Mouse (Mus musculus): ENCODE data around the gene Tcf7l1. TPM values are rescaled to one million over a fixed set of nuclear protein-coding genes. Genes with fewer than 3 reads are reported as not detected.

Gene Tcf7l1
- polyA plus RNA-seq, 1 experiment from 2014 or later, result 23.8 TPM

DNA sequence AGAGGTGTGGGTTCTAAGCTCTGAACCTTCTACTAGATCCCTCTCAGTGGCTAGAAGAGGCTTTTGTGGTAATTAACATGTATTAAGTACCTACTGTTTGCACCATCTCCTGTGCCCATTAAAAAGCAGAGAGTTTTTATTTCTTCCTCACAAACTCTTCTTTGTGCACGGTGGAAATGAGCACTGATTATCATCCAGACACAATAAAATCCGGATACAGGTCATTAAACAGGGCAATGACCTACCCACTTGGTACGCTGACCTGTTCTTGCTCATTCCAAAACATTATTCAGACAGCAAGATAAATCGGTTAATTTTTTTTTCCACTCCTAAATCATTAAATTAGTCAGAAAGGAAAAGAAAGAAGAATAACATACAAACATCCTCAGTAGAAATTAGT lies 106.8 kb downstream of the Tcf7l1 start:
- 7% methylated on average over 4 of the region's 4 CpGs for WGBS
- no peaks in the 10 kb centered on the region for H3K9me3 ChIP-seq (replicated peaks; ENCODE audit: low read length)
- no peaks in the 10 kb centered on the region for H3K36me3 ChIP-seq (ENCODE audit: insufficient read depth, low read length)
- H3K4me2 ChIP-seq (ENCODE audit: low read length), result no peak overlapping the region
- peak overlapping the region; percentile 57; the same call in 1 of the 2 replicates for H3K27ac ChIP-seq
- no peak overlapping the region for H3K9ac ChIP-seq (ENCODE audit: low read depth, low read length)
- H3K4me1 ChIP-seq (replicated peaks; ENCODE audit: insufficient read depth, low read length), result peaks cover 50% of the 10 kb centered on the region
- H3K4me3 ChIP-seq (replicated peaks; ENCODE audit: low read depth, low read length), result no peak overlapping the region
- DNase-seq (ENCODE audit: low spot score) (no peak), ATAC-seq (replicated peaks; ENCODE audit: low FRiP score, low read depth) (no peak)
- no peaks in the 10 kb centered on the region for H3K27me3 ChIP-seq (ENCODE audit: insufficient read depth, low read length)
- no peak for TF ChIP-seq CTCF (IDR thresholded peaks at IDR 0.05; ENCODE audit: low read depth)

DNA sequence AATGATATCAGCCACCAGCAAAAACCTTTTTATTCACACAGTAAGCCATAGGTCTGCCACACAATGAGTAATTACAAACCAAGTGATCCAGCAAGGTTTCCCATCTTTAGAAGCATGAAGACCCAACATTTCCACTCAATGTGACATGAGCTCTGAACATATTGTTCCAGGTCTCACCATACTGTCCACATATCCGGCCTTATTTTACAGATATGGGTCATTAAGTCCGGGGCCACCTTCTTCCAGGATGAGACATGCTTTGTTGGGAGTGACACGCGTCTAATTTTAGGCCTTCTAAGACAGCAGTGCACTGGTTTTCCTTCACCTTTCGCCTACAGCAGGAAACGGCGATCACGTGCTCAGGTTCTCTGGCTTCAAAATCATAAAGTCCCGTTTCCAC lies 108.1 kb downstream of the Tcf7l1 start:
- no peak overlapping the region for H3K9ac ChIP-seq (ENCODE audit: low read depth, low read length)
- DNase-seq (ENCODE audit: low spot score), result peak; percentile 53
- H3K4me2 ChIP-seq (ENCODE audit: low read length), result no peak overlapping the region
- ATAC-seq (replicated peaks; ENCODE audit: low FRiP score, low read depth), result no peak
- no peak for TF ChIP-seq CTCF (IDR thresholded peaks at IDR 0.05; ENCODE audit: low read depth)
- H3K27ac ChIP-seq, result no peak overlapping the region
- H3K4me1 ChIP-seq (replicated peaks; ENCODE audit: insufficient read depth, low read length), result peaks cover 52% of the 10 kb centered on the region
- 35% methylated on average over 9 of the region's 9 CpGs for WGBS
- no peaks in the 10 kb centered on the region for H3K36me3 ChIP-seq (ENCODE audit: insufficient read depth, low read length)
- no peaks in the 10 kb centered on the region for H3K9me3 ChIP-seq (replicated peaks; ENCODE audit: low read length)
- H3K4me3 ChIP-seq (replicated peaks; ENCODE audit: low read depth, low read length), result no peak overlapping the region
- H3K27me3 ChIP-seq (ENCODE audit: insufficient read depth, low read length), result no peaks in the 10 kb centered on the region

DNA sequence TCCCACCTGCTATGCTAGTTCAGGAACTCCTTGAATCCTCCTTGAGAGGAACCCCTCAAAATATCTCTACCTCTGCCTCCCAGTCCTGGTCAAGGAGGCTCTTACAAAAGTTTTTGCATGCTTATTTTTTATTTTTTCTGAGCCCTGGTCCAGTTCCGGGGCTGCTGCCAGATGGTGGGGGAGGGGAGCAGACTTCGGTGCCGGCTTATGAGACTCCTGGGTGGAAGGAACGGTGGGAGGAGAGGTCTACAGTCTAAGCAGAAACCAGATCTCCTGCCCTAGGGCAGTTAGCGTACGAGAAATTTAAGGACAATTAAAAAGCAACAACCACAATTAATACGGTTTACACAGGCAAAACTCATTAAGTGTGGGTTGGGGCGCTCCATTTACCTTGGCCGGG lies 110.4 kb downstream of the Tcf7l1 start:
- no peaks in the 10 kb centered on the region for H3K27me3 ChIP-seq (ENCODE audit: insufficient read depth, low read length)
- H3K4me1 ChIP-seq (replicated peaks; ENCODE audit: insufficient read depth, low read length), result peaks cover 51% of the 10 kb centered on the region
- DNase-seq (ENCODE audit: low spot score), result peak; percentile 79
- no peak for ATAC-seq (replicated peaks; ENCODE audit: low FRiP score, low read depth)
- H3K36me3 ChIP-seq (ENCODE audit: insufficient read depth, low read length), result no peaks in the 10 kb centered on the region
- 19% methylated on average over 9 of the region's 9 CpGs for WGBS
- no peak for TF ChIP-seq CTCF (IDR thresholded peaks at IDR 0.05; ENCODE audit: low read depth)
- H3K27ac ChIP-seq, result peak overlapping the region; percentile 86
- H3K9me3 ChIP-seq (replicated peaks; ENCODE audit: low read length), result no peaks in the 10 kb centered on the region
- no peak overlapping the region for H3K9ac ChIP-seq (ENCODE audit: low read depth, low read length)
- H3K4me3 ChIP-seq (replicated peaks; ENCODE audit: low read depth, low read length), result no peak overlapping the region
- peak overlapping the region; percentile 10; the same call in 1 of the 2 replicates for H3K4me2 ChIP-seq (ENCODE audit: low read length)

DNA sequence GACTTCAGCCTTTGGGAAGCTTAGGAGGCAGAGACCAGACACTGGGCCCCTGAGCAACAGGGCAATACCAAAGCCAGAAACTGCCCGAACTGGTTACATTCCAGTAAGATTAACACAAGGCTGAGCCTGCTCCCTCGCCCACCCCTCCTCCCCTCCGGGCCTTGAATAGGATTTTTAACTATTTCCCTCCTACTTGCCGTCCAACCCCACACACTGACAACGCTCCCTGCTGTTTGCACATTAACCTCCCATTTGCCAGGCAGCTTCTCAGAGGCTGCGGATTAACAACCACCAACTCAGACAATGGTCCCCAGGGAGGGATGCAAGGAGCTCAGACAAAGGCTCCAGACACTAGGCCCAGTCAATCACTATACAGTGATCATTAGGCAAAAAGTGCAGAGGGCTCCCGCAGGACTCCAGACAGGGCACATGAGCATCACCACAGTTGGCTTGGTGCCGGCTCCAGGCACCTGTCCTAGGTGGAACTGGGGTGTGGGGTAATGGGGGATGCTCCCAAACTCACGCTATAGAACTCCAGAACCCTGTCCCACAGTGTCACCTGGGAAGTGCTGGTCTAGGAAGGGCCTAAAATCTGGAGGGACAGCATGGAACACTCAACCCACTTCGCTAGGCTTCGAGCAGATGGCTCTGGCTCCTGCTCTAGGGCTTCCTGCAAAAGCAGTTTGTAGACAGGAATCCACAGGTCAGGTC lies 111.4 kb downstream of the Tcf7l1 start:
- Histone ChIP-seq H3K4me1 (replicated peaks; ENCODE audit: insufficient read depth, low read length) (peaks cover 50% of the 10 kb centered on the region), H3K4me2 (ENCODE audit: low read length) (peak overlapping the region; percentile 44), H3K9ac (ENCODE audit: low read depth, low read length) (peak overlapping the region; percentile 35; the same call in 1 of the 2 replicates), H3K27me3 (ENCODE audit: insufficient read depth, low read length) (no peaks in the 10 kb centered on the region), H3K36me3 (ENCODE audit: insufficient read depth, low read length) (no peaks in the 10 kb centered on the region), H3K9me3 (replicated peaks; ENCODE audit: low read length) (no peaks in the 10 kb centered on the region), H3K4me3 (replicated peaks; ENCODE audit: low read depth, low read length) (no peak overlapping the region), H3K27ac (peak overlapping the region; percentile 86)
- DNase-seq (ENCODE audit: low spot score), result peak; percentile 84
- no peak for TF ChIP-seq CTCF (IDR thresholded peaks at IDR 0.05; ENCODE audit: low read depth)
- peak; percentile 71 for ATAC-seq (replicated peaks; ENCODE audit: low FRiP score, low read depth)
- WGBS, result 23% methylated on average over 11 of the region's 11 CpGs

DNA sequence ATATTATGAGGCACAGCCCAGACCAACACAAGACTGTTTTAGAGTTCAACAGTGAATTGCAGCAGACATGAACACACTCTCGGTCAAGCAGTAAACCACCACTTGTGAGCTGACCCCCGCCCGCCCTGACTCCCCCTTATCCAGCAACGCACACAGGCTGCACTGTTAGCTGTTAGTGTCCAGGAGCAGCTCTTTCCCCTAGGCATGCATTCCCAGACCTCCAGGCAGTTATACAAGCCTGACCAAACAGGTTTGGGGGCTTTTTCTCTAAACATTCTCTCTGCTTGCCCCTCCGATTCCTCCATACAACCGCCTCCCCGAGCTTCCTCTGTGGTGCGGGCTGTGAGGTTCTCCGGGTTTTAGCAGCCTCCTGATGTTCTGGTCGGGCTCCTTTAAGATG lies 112.0 kb downstream of the Tcf7l1 start:
- DNase-seq (ENCODE audit: low spot score), result peak; percentile 63
- Histone ChIP-seq H3K36me3 (ENCODE audit: insufficient read depth, low read length) (no peaks in the 10 kb centered on the region), H3K4me3 (replicated peaks; ENCODE audit: low read depth, low read length) (no peak overlapping the region), H3K4me1 (replicated peaks; ENCODE audit: insufficient read depth, low read length) (peaks cover 44% of the 10 kb centered on the region), H3K27ac (peak overlapping the region; percentile 86), H3K9ac (ENCODE audit: low read depth, low read length) (peak overlapping the region; percentile 35; the same call in 1 of the 2 replicates), H3K4me2 (ENCODE audit: low read length) (peak overlapping the region; percentile 44), H3K27me3 (ENCODE audit: insufficient read depth, low read length) (no peaks in the 10 kb centered on the region), H3K9me3 (replicated peaks; ENCODE audit: low read length) (no peaks in the 10 kb centered on the region)
- peak; percentile 66 for ATAC-seq (replicated peaks; ENCODE audit: low FRiP score, low read depth)
- 11% methylated on average over 10 of the region's 10 CpGs for WGBS
- no peak for TF ChIP-seq CTCF (IDR thresholded peaks at IDR 0.05; ENCODE audit: low read depth)

DNA sequence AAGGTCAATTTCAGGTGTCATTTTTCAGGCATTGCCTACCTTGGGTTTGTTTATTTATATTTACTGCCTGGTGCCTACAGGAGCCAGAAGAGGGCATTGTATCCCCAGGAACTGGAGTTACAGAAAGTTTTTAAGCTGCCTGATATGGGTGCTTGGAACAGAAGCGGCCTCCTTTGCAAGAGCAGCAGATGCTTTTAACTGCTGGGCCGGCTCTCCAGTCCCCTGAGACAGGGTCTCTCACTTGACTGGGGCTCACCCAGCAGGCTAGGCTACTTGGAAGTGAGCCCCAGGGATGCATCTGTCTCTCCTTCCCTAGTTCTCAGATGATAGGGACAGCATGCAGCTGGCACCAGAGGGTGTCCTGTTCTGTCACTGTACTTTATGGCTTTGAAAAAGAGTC lies 112.7 kb downstream of the Tcf7l1 start:
- Histone ChIP-seq H3K36me3 (ENCODE audit: insufficient read depth, low read length) (no peaks in the 10 kb centered on the region), H3K9ac (ENCODE audit: low read depth, low read length) (no peak overlapping the region), H3K9me3 (replicated peaks; ENCODE audit: low read length) (no peaks in the 10 kb centered on the region), H3K4me2 (ENCODE audit: low read length) (0 out of 2 replicates have a peak overlapping the region, but pooled peaks have one; percentile 3), H3K4me1 (replicated peaks; ENCODE audit: insufficient read depth, low read length) (peaks cover 37% of the 10 kb centered on the region), H3K4me3 (replicated peaks; ENCODE audit: low read depth, low read length) (no peak overlapping the region), H3K27me3 (ENCODE audit: insufficient read depth, low read length) (no peaks in the 10 kb centered on the region), H3K27ac (peak overlapping the region; percentile 86)
- ATAC-seq (replicated peaks; ENCODE audit: low FRiP score, low read depth) (no peak), DNase-seq (ENCODE audit: low spot score) (peak; percentile 68)
- TF ChIP-seq CTCF (IDR thresholded peaks at IDR 0.05; ENCODE audit: low read depth), result peak; percentile 62
- 36% methylated on average over 2 of the region's 2 CpGs for WGBS

Data from kidney, postnatal 0 days (tissue).